Mouse (Mus musculus): ENCODE measurements around the gene Crygb. TPM values are rescaled to one million over a fixed set of nuclear protein-coding genes. Genes with fewer than 3 reads are reported as not detected.

Crygb gene
- polyA plus RNA-seq, 1 experiment: not detected

DNA sequence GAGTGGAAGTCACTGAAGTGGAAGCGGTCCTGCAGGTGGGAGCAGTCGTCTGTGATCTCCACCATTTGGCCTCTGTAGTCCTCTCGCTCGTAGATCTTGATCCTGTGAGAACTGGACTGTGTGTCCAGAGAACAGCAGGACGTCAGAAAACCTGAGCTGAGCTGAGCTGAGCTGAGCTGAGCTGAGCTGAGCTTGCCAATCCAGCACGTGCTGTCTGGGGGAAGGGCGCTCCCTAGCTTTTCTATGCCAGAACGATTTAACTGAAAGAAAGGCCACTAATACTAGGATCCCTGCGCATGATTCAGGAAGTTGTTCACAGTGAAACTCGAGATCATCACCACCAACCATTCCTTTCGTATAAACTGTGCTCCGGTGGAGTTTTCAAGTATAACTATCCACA is 33.3 kb downstream of the Crygb start:
- H3K4me3 ChIP-seq (replicated peaks): no peak overlapping the region
- TF ChIP-seq TAL1 (IDR thresholded peaks at IDR 0.05; ENCODE audit: low read length) (no peak), GATA1 (IDR thresholded peaks at IDR 0.05; ENCODE audit: low read length) (no peak)
- no peaks in the 10 kb centered on the region for H3K36me3 ChIP-seq (ENCODE audit: control insufficient read depth)
- no peaks in the 10 kb centered on the region for H3K4me1 ChIP-seq (ENCODE audit: control insufficient read depth)
- H3K27me3 ChIP-seq (ENCODE audit: control insufficient read depth): no peaks in the 10 kb centered on the region
- H3K9me3 ChIP-seq (ENCODE audit: control insufficient read depth, low read length): no peaks in the 10 kb centered on the region

DNA sequence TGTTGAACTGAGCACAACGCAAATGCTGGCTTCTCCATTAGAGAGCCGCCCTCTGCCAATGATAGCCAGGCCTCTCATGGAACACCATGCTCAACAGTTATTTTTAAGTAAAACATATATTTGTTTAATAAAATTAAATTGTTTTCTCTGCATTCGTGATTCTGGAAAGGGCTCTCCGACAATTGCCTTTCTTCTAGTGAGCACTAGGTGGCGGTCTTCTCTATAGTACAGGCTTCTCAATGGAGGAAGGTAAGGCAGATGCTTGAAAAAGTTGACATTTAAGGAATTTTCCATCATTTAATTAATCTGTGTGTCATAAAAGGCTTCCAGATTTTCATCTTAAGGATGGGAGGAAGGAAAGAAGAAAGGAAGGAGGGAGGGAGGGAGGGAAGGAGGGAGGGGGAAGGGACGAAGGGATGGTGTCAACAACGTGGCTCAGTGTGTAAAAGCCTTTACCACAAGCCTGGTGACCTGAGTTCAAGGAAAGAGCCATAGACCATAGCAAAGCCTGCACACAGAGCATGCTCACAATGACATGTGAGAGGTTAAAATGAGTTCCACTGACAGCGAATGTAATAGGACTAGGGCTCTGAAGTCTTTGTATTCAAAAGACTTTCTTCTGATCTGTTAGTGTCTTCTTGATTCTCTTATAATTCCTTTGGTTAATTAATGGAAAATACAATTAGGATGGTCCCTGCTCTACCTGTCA is 35.5 kb downstream of the Crygb start:
- Histone ChIP-seq H3K36me3 (ENCODE audit: control insufficient read depth) (no peaks in the 10 kb centered on the region), H3K27me3 (ENCODE audit: control insufficient read depth) (no peaks in the 10 kb centered on the region), H3K4me1 (ENCODE audit: control insufficient read depth) (no peaks in the 10 kb centered on the region), H3K4me3 (replicated peaks) (no peak overlapping the region), H3K9me3 (ENCODE audit: control insufficient read depth, low read length) (no peaks in the 10 kb centered on the region)
- TF ChIP-seq GATA1 (IDR thresholded peaks at IDR 0.05; ENCODE audit: low read length): no peak
- no peak for TF ChIP-seq TAL1 (IDR thresholded peaks at IDR 0.05; ENCODE audit: low read length)

GRCm38 (mm10) chr1:65043433-65043832 is 38.7 kb downstream of the Crygb start:
- Histone ChIP-seq H3K4me1 (ENCODE audit: control insufficient read depth) (no peaks in the 10 kb centered on the region), H3K9me3 (ENCODE audit: control insufficient read depth, low read length) (no peaks in the 10 kb centered on the region), H3K4me3 (replicated peaks) (no peak overlapping the region), H3K36me3 (ENCODE audit: control insufficient read depth) (no peaks in the 10 kb centered on the region), H3K27me3 (ENCODE audit: control insufficient read depth) (no peaks in the 10 kb centered on the region)
- TF ChIP-seq GATA1 (IDR thresholded peaks at IDR 0.05; ENCODE audit: low read length): no peak
- TF ChIP-seq TAL1 (IDR thresholded peaks at IDR 0.05; ENCODE audit: low read length): no peak

- Histone ChIP-seq H3K36me3 (ENCODE audit: control insufficient read depth) (no peaks in the 10 kb centered on the region), H3K27me3 (ENCODE audit: control insufficient read depth) (no peaks in the 10 kb centered on the region), H3K4me3 (replicated peaks) (no peak overlapping the region), H3K4me1 (ENCODE audit: control insufficient read depth) (no peaks in the 10 kb centered on the region), H3K9me3 (ENCODE audit: control insufficient read depth, low read length) (no peaks in the 10 kb centered on the region)
- TF ChIP-seq GATA1 (IDR thresholded peaks at IDR 0.05; ENCODE audit: low read length) (no peak), TAL1 (IDR thresholded peaks at IDR 0.05; ENCODE audit: low read length) (no peak)
Measured at GRCm38 (mm10) chr1:65041837-65042236, 40.3 kb downstream of the Crygb start.

DNA sequence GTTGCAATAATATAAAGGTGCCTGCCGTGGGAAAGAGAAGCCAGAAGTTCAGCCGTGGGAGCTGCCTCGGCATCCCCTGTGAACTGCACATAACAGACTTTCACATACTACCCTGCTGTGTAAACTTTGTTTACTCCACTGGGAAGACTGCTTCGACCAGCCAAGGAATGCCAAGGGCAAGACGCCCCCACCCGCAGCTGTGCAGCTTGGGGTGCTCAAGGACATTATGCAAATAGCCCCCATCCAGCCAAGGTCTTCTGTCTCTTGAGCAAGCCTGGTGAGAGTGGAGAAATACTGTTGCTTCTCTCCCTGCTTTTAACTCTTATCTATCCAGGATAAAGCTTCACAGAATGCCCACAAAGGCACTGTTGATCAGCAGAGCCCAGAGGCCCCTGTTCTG is 41.3 kb downstream of the Crygb start:
- TF ChIP-seq TAL1 (IDR thresholded peaks at IDR 0.05; ENCODE audit: low read length) (no peak), GATA1 (IDR thresholded peaks at IDR 0.05; ENCODE audit: low read length) (no peak)
- no peak overlapping the region for H3K4me3 ChIP-seq (replicated peaks)
- no peaks in the 10 kb centered on the region for H3K36me3 ChIP-seq (ENCODE audit: control insufficient read depth)
- H3K27me3 ChIP-seq (ENCODE audit: control insufficient read depth): no peaks in the 10 kb centered on the region
- no peaks in the 10 kb centered on the region for H3K4me1 ChIP-seq (ENCODE audit: control insufficient read depth)
- H3K9me3 ChIP-seq (ENCODE audit: control insufficient read depth, low read length): no peaks in the 10 kb centered on the region

- Histone ChIP-seq H3K27me3 (ENCODE audit: control insufficient read depth) (no peaks in the 10 kb centered on the region), H3K9me3 (ENCODE audit: control insufficient read depth, low read length) (no peaks in the 10 kb centered on the region), H3K4me1 (ENCODE audit: control insufficient read depth) (no peaks in the 10 kb centered on the region), H3K4me3 (replicated peaks) (no peak overlapping the region), H3K36me3 (ENCODE audit: control insufficient read depth) (no peaks in the 10 kb centered on the region)
- TF ChIP-seq TAL1 (IDR thresholded peaks at IDR 0.05; ENCODE audit: low read length) (no peak), GATA1 (IDR thresholded peaks at IDR 0.05; ENCODE audit: low read length) (no peak)
Measured at GRCm38 (mm10) chr1:65039679-65040078, 42.4 kb downstream of the Crygb start.

- H3K9me3 ChIP-seq (ENCODE audit: control insufficient read depth, low read length): no peaks in the 10 kb centered on the region
- H3K4me3 ChIP-seq (replicated peaks): no peak overlapping the region
- H3K4me1 ChIP-seq (ENCODE audit: control insufficient read depth): no peaks in the 10 kb centered on the region
- H3K36me3 ChIP-seq (ENCODE audit: control insufficient read depth): no peaks in the 10 kb centered on the region
- no peak for TF ChIP-seq TAL1 (IDR thresholded peaks at IDR 0.05; ENCODE audit: low read length)
- no peak for TF ChIP-seq GATA1 (IDR thresholded peaks at IDR 0.05; ENCODE audit: low read length)
- H3K27me3 ChIP-seq (ENCODE audit: control insufficient read depth): no peaks in the 10 kb centered on the region
Measured at GRCm38 (mm10) chr1:65037542-65037941, 44.5 kb downstream of the Crygb start.

GRCm38 (mm10) chr1:65035513-65035912 is 46.6 kb downstream of the Crygb start:
- no peaks in the 10 kb centered on the region for H3K36me3 ChIP-seq (ENCODE audit: control insufficient read depth)
- H3K9me3 ChIP-seq (ENCODE audit: control insufficient read depth, low read length): no peaks in the 10 kb centered on the region
- no peaks in the 10 kb centered on the region for H3K4me1 ChIP-seq (ENCODE audit: control insufficient read depth)
- H3K4me3 ChIP-seq (replicated peaks): no peak overlapping the region
- TF ChIP-seq GATA1 (IDR thresholded peaks at IDR 0.05; ENCODE audit: low read length): no peak
- TF ChIP-seq TAL1 (IDR thresholded peaks at IDR 0.05; ENCODE audit: low read length): no peak
- H3K27me3 ChIP-seq (ENCODE audit: control insufficient read depth): no peaks in the 10 kb centered on the region

- no peak for TF ChIP-seq TAL1 (IDR thresholded peaks at IDR 0.05; ENCODE audit: low read length)
- no peak for TF ChIP-seq GATA1 (IDR thresholded peaks at IDR 0.05; ENCODE audit: low read length)
- Histone ChIP-seq H3K36me3 (ENCODE audit: control insufficient read depth) (no peaks in the 10 kb centered on the region), H3K27me3 (ENCODE audit: control insufficient read depth) (no peaks in the 10 kb centered on the region), H3K9me3 (ENCODE audit: control insufficient read depth, low read length) (no peaks in the 10 kb centered on the region), H3K4me1 (ENCODE audit: control insufficient read depth) (no peaks in the 10 kb centered on the region), H3K4me3 (replicated peaks) (no peak within 1 kb of the TSS)
Measured at GRCm38 (mm10) chr1:65032641-65033040, 49.4 kb downstream of the Crygb start, which contains the start of gene Akr1cl. Gene Akr1cl (minus strand): TSS chr1:65032759.

Other genes with a start within 250 kb of the Crygb start
- gene Plekhm3, start 125.5 kb downstream of the Crygb start, polyA plus RNA-seq (2012): 0.03 TPM in 2 replicates
- gene Akr1cl, start 49.5 kb downstream of the Crygb start, polyA plus RNA-seq (2012): not detected in 2 replicates
- gene Cryge, start 31.1 kb downstream of the Crygb start, polyA plus RNA-seq (2012): not detected in 2 replicates
- not detected in 2 replicates for gene Crygd, start 18.8 kb downstream of the Crygb start, polyA plus RNA-seq (2012)
- not detected in 2 replicates for gene Crygc, start 8.6 kb downstream of the Crygb start, polyA plus RNA-seq (2012)
- not detected in 2 replicates for gene Cryga, start 21.1 kb upstream of the Crygb start, polyA plus RNA-seq (2012)
- not detected in 2 replicates for gene Gm28845, start 37.3 kb upstream of the Crygb start, polyA plus RNA-seq (2012)
- not detected in 2 replicates for gene D630023F18Rik, start 40.9 kb upstream of the Crygb start, polyA plus RNA-seq (2012)
- gene Idh1, start 104.2 kb upstream of the Crygb start, polyA plus RNA-seq (2012): not detected in 2 replicates
- gene Pikfyve, start 104.4 kb upstream of the Crygb start, polyA plus RNA-seq (2012): 0.49 and 0.92 TPM in 2 replicates
- gene Pth2r, start 199.8 kb upstream of the Crygb start, polyA plus RNA-seq (2012): not detected in 2 replicates

All from erythroblast, embryonic 14.5 days (primary cell).